Mouse (Mus musculus): Measurements from ENCODE around the gene AI481877.
A peak's percentile ranks its signal among the peaks of the same experiment; 100 is the strongest.

DNA sequence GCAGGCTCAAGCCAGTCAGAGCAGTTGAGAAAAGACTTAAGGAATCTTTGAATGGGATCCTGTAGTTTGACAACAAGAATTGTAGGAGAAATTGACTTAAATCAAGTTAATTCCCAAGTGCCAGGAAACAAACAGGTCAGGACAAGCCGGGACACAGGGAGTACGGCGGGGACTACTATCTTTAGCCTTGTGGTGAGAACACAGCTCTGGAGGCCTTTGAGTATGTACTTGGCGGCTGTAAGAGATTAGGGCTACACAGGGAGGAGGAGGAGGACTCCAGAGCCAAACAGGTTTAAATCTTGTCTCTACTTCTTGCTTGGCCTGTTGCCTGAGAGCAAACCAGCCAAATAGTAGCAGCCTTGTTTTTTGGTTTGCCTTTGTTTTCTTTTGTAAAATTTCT is 36.2 kb upstream of the AI481877 start:
- TF ChIP-seq CTCF (IDR thresholded peaks at IDR 0.05 in 2 of 3, conservative IDR thresholded peaks at IDR 0.05 in 1 of 3; ENCODE audit: control insufficient read depth in 1 of 3, insufficient read depth in 1 of 3, low read depth in 2 of 3, low read length in 3 of 3, poor library complexity in 1 of 3, severe bottlenecking in 1 of 3), result no peak
- TF ChIP-seq USF2 (IDR thresholded peaks at IDR 0.05; ENCODE audit: borderline replicate concordance in 1 of 2, insufficient read depth in 1 of 2, low read depth in 1 of 2, low read length in 2 of 2), result no peak
- TF ChIP-seq TCF12 (IDR thresholded peaks at IDR 0.05; ENCODE audit: low read depth, low read length), result peak; percentile 17; the same call in 1 of the 2 replicates
- TF ChIP-seq CHD2 (IDR thresholded peaks at IDR 0.05; ENCODE audit: low read length), result no peak
- TF ChIP-seq POLR2A (IDR thresholded peaks at IDR 0.05; ENCODE audit: control insufficient read depth in 1 of 2, insufficient read depth in 1 of 2, low read depth in 1 of 2, low read length in 2 of 2, poor library complexity in 1 of 2), result no peak
- no peak for TF ChIP-seq MYC (IDR thresholded peaks at IDR 0.05; ENCODE audit: low read depth, low read length)
